Mouse (Mus musculus): ENCODE measurements around the gene Foxl1. TPM values are rescaled to one million over a fixed set of nuclear protein-coding genes. Genes with fewer than 3 reads are reported as not detected.

Foxl1 gene
- total RNA-seq, 2 experiments from 2014 or later: not detected

DNA sequence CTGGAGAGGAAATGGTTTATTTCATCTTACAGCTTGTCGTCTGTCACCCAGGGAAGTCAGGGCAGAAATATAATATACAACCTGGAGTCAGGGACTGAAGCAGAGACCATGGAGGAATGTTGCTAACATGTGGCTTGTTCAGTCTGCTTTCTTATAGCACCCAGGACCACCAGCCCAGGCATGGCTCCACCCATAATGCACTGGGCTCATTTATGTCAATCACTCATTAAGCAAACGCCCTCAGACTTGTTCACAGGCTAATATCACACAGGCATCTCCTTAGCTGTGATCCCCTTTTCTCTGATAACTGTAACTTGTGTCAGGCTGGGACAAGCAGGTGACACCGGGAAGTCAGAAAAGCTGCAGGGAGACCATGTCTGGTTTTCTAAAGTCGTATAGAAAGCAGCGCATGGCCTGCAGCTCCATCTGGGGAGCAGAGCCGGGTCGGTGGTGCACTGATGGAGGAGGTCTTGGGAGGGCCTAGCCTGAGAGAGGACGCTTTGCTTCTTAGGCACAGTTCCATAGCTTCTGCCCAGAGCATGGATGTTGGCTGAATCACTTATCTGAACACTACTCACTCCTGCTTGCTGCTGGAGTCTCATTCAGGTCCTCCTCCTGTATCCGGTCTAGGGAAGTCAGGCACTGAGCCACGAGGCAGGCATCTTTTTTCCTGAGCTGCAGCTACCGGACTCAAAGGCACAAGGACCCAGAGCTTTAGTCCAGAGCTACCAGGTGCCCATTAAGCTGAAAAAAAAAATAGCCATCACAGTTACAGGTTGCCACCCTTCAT is 35.4 kb downstream of the Foxl1 start:
- ATAC-seq (replicated peaks; ENCODE audit: poor library complexity): no peak

DNA sequence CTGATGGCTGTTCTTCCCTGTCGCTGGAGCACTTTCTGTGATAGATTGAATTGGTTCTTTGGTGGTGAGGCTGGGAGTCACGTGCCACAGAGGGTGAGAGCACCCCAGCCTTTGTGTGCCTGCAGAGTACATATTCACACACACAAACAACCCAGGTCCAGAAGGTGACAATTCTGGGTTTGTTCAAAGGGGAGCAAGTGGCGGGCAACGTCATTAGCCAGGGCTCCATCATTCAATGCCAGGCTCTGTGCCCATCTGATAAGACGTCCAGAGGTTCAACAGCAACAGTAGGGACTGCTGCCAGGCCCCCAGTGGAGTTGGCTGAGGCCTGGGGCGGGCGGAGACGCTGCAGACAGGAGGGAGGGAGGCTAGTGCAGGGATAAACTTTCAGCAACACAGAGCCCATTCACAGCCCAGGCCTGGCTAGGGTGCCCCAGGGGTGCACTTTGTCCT is 36.3 kb downstream of the Foxl1 start:
- ATAC-seq (replicated peaks; ENCODE audit: poor library complexity): peak; percentile 84

DNA sequence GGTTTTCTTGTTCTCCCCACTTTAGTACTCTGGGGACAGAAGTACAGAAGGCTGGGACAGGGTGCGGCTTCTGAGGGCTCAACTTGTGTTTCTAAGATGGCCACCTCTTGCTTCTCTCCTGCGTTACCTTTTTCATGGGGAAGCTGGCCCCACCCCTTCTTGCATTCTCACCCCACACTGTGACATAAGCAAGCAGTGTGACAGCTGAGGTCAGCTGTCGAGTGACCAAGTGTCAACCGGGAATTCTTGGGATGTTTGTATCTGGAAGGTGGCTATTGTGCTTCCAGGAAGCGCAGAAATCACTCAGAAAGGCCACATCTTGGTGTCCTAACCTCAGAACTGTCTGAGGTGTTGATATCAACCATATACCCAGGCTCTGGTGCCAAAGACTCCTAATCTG is 40.3 kb downstream of the Foxl1 start:
- no peak for ATAC-seq (replicated peaks; ENCODE audit: poor library complexity)

GRCm38 (mm10) chr8:121170116-121170515 is 42.4 kb downstream of the Foxl1 start:
- ATAC-seq (replicated peaks; ENCODE audit: poor library complexity): peak; percentile 8; the same call in 1 of the 2 replicates

DNA sequence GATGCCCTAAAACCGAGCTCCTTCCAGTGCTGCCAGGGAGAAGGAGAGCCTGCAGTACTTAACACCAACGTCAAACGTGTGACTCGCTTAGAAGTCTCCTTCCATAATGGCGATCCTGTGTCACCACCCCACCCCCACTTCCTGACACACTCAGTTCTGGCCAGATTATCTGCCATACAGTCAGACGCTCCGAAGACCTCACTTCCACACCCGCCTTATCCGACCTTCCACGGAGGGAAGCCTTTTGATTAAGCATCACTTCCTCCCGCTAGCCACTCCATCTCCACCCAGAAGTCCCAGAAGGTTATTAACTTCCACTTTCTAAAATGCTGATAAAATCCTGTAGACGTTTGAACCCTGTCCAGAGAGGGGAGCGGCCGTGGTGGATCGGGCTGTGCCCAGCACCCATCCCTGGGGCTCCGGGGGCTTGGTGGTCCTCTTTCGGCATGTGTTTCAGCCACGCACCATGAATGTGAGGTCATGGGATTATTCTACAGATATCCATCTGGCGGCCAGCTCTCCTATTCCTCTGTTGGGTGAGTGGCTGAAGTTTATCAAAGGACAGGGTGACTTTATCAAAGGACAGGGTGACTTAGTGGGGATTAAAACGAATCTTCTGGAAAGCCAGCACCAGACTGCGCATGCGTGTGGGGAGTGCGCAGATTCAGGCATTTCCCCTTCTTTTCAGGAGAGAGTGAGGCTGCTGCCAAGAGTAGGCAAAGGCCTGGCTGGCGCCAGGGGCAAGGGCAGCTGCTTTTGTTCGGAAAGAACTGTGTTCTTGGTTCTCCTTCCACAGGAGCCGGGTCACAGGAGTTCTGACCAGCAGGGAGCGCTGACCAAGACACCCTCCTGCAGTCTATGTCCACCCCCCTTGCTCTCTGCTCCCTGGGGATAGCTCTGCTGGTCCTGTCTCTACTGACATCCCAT is 43.1 kb downstream of the Foxl1 start:
- peak; percentile 71 for ATAC-seq (replicated peaks; ENCODE audit: poor library complexity)

DNA sequence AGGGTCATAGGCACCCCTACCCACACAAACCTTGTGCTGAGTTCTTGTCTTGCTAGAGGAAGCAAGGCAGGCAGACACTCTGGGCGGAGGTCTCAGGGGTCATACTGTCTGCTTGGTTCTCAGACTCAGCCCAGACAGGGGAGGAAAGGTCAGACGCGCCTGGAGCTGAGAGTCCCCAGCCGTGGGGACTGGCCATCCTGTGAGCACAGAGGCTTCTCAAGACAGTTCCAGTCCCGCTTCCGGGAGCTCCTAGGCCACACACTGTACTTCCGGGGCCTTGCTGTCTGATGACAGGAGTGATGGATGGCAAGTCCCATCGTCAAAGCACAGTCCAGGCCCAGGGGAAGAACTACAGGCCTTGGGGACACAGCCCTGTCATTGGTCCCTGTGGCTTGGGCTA is 44.8 kb downstream of the Foxl1 start:
- no peak for ATAC-seq (replicated peaks; ENCODE audit: poor library complexity)

- ATAC-seq (replicated peaks; ENCODE audit: poor library complexity): no peak
These were observed 46.4 kb downstream of the Foxl1 start for GRCm38 (mm10) chr8:121174178-121174577.

DNA sequence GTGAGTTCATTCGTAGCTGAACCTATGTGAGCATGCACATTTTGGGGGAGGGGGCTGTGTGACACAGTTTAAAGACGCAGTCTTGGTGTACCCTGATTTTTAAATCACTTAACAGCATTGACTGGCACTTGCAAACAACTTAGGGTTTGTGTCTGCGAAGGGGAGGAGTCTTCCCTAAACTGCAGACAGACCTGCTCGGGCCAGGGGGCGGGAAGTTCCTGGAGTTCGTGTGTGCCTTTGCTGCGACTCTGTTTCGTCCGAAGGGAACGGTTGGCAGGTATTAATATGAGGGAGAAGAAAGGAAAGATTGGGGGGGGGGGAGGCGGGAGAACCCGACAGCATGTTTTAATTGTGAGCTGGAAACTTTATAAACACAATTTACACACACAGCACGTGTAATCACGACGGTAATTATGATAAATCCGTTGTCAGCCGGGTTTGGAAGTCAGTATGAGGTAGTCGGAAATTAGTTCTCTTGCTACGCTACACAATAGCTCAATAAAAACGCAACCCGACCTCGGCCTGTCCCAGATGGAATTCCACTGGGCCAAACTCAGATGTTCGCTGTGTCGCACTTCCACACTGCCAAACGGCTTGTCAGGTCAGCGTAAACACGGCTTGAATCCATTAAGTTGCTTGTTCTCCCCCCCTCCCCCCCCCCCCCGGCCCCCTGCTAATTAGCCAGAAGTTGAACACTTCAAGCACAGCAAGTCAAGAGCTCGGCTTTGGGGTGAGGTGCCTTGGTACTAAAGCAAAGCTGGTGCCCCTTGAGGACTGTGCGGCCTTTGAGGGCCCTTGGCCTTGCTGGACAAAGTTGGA is 47.2 kb downstream of the Foxl1 start:
- no peak for ATAC-seq (replicated peaks; ENCODE audit: poor library complexity)

GRCm38 (mm10) chr8:121175540-121176090 is 47.9 kb downstream of the Foxl1 start:
- no peak for ATAC-seq (replicated peaks; ENCODE audit: poor library complexity)

- ATAC-seq (replicated peaks; ENCODE audit: poor library complexity): peak; percentile 94
These were observed 48.6 kb downstream of the Foxl1 start for GRCm38 (mm10) chr8:121176291-121176690.

Other genes with a start within 250 kb of the Foxl1 start
- not detected in 2 replicates for gene Foxf1, start 43.6 kb upstream of the Foxl1 start, total RNA-seq (2015)
- not detected in 2 replicates for gene Foxf1, start 43.6 kb upstream of the Foxl1 start, total RNA-seq (2017)
- gene Mthfsd, start 19.5 kb upstream of the Foxl1 start, total RNA-seq (2015): 13.9 and 17.4 TPM in 2 replicates
- 20.9 and 21.8 TPM in 2 replicates for gene Mthfsd, start 19.5 kb upstream of the Foxl1 start, total RNA-seq (2017)
- not detected in 2 replicates for gene Foxc2, start 11.8 kb upstream of the Foxl1 start, total RNA-seq (2015)
- not detected in 2 replicates for gene Foxc2, start 11.8 kb upstream of the Foxl1 start, total RNA-seq (2017)

Measured in megakaryocyte progenitor cell, adult 5-6 weeks (primary cell).